Mouse (Mus musculus): ENCODE data around the gene Tenm3.

DNA sequence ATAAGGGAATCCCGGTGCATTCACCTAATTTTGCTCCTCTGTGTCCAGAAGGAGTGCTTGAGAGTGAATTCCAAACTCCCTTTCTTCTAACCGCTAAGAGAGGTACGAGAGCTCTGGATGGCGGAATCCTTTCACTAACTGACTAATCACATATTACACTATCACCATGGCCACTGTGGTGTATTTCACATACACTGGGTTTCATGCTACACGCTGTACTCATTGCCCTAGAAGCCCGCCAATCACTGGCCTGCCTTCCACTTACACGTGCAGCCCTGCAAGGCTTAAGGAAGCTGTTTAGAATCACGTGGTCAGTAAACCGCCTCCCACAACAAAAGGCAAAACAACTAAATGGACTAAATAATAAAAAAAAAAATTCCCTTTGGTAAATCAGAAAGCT, 67.7 kb downstream of the Tenm3 start:
- TF ChIP-seq POLR2A (IDR thresholded peaks at IDR 0.05; ENCODE audit: insufficient read length, low read depth) = no peak
- TF ChIP-seq MYOG (IDR thresholded peaks at IDR 0.05; ENCODE audit: control insufficient read depth in 1 of 3, insufficient read depth in 1 of 3, insufficient read length in 2 of 3, low read depth in 2 of 3) = no peak
- no peak for TF ChIP-seq POLR2AphosphoS2 (IDR thresholded peaks at IDR 0.05; ENCODE audit: insufficient read length, low read depth)
- no peak for TF ChIP-seq MAX (IDR thresholded peaks at IDR 0.05; ENCODE audit: low read depth)
- TF ChIP-seq SRF (IDR thresholded peaks at IDR 0.05; ENCODE audit: control insufficient read depth, insufficient read length, low read depth) = no peak
- TF ChIP-seq CEBPB (IDR thresholded peaks at IDR 0.05; ENCODE audit: insufficient read depth, poor library complexity, severe bottlenecking) = no peak
- TF ChIP-seq USF1 (IDR thresholded peaks at IDR 0.05; ENCODE audit: low read depth) = no peak
- TF ChIP-seq TCF12 (IDR thresholded peaks at IDR 0.05; ENCODE audit: insufficient read depth, poor library complexity, severe bottlenecking) = no peak
